Mouse (Mus musculus) kidney, embryonic 14.5 days (tissue): ENCODE measurements around the gene Gsc. TPM values are rescaled to one million over a fixed set of nuclear protein-coding genes. Genes with fewer than 3 reads are reported as not detected.

Experiments
- ATAC-seq: fragments of 200-750 bp; cut with Nextera tagmentation; 2 replicates; pipeline ENCODE4 v1.8.0; 2017; ENCODE audit warnings: moderate number of reproducible peaks, mild to moderate bottlenecking, moderate TSS enrichment, moderate library complexity; ENCODE audit not compliant: low FRiP score, low TSS enrichment
- H3K27ac ChIP-seq: fragments of 300-500 bp; sonication (generic); 2 replicates; pipeline ENCODE4 v1.5.1; 2014; ENCODE audit warnings: low read depth, mild to moderate bottlenecking, low read length, moderate library complexity, mixed read lengths
- H3K27me3 ChIP-seq: fragments of 300-500 bp; sonication (generic); 2 replicates; pipeline ENCODE4 v1.6.1; 2014; ENCODE audit warnings: mild to moderate bottlenecking, low read length; ENCODE audit not compliant: control insufficient read depth, insufficient read depth
- H3K36me3 ChIP-seq: fragments of 300-500 bp; sonication (generic); 2 replicates; pipeline ENCODE4 v1.6.1; 2014; ENCODE audit warnings: low read length, mixed read lengths; ENCODE audit not compliant: control insufficient read depth, insufficient read depth
- H3K4me1 ChIP-seq: fragments of 300-500 bp; sonication (generic); 2 replicates; pipeline ENCODE4 v1.6.1; 2014; ENCODE audit warnings: low read length, mixed read lengths; ENCODE audit not compliant: control insufficient read depth, insufficient read depth
- H3K4me2 ChIP-seq: fragments of 300-500 bp; sonication (generic); replicated peaks from 2 replicates; pipeline ENCODE4 v1.6.1; 2014; ENCODE audit warnings: low read depth, mild to moderate bottlenecking, low read length
- H3K4me3 ChIP-seq: fragments of 300-500 bp; sonication (generic); 2 replicates; pipeline ENCODE4 v1.5.1; 2014; ENCODE audit warnings: mild to moderate bottlenecking, low read length
- H3K9ac ChIP-seq: fragments of 300-500 bp; sonication (generic); 2 replicates; pipeline ENCODE4 v1.6.1; 2014; ENCODE audit warnings: low read depth, mild to moderate bottlenecking, low read length, moderate library complexity
- H3K9me3 ChIP-seq: fragments of 300-500 bp; sonication (generic); 2 replicates; pipeline ENCODE4 v1.6.1; 2016; ENCODE audit warnings: low read length; ENCODE audit not compliant: control insufficient read depth
- WGBS: fragments of 180-500 bp; shearing (Covaris S2); extraction: QIAGEN DNeasy Blood & Tissue Kit; methylation state at CpG from one replicate; pipeline ENCODE4 v1.1.7; 2014; 5-methylcytosine and 5-hydroxymethylcytosine counted together
- polyA plus RNA-seq: library from polyadenylated mRNA; unstranded; fragments of >200 nt; fragmentation: Nextera tagmentation; extraction: Ambion mirVana; gene quantifications from 2 replicates; pipeline ENCODE4 v1.2.1, GENCODE M21; 2014

Gsc gene
- polyA plus RNA-seq, result not detected in 2 replicates

- Histone ChIP-seq H3K36me3 (no peaks in the 10 kb centered on the region), H3K4me1 (peaks cover 18% of the 10 kb centered on the region), H3K4me2 (peak within 1 kb of the TSS; percentile 90), H3K9me3 (no peaks in the 10 kb centered on the region), H3K27me3 (peaks cover 85% of the 10 kb centered on the region), H3K27ac (no peak within 1 kb of the TSS), H3K9ac (peak within 1 kb of the TSS; percentile 53; the same call in 1 of the 2 replicates), H3K4me3 (peak within 1 kb of the TSS; percentile 51)
- WGBS, result under 1% methylated on average over 72 of the region's 97 CpGs
- peak; percentile 43; the same call in 1 of the 2 replicates for ATAC-seq
These were observed at the start of gene Gsc for GRCm38 (mm10) chr12:104472601-104473424. Gsc (minus strand) TSS chr12:104473330.

GRCm38 (mm10) chr12:104519721-104520120 is 46.6 kb upstream of the Gsc start:
- ATAC-seq, result no peak
- H3K4me1 ChIP-seq, result no peaks in the 10 kb centered on the region
- H3K9ac ChIP-seq, result no peak overlapping the region
- H3K36me3 ChIP-seq, result no peaks in the 10 kb centered on the region
- no peak overlapping the region for H3K4me2 ChIP-seq
- H3K27ac ChIP-seq, result no peak overlapping the region
- no peak overlapping the region for H3K4me3 ChIP-seq
- 90% methylated on average over 5 of the region's 5 CpGs for WGBS
- H3K9me3 ChIP-seq, result peaks cover 2% of the 10 kb centered on the region; the same call in 1 of the 2 replicates
- H3K27me3 ChIP-seq, result no peaks in the 10 kb centered on the region

GRCm38 (mm10) chr12:104507911-104508310 is 34.8 kb upstream of the Gsc start:
- no peaks in the 10 kb centered on the region for H3K27me3 ChIP-seq
- no peaks in the 10 kb centered on the region for H3K4me1 ChIP-seq
- no peak overlapping the region for H3K27ac ChIP-seq
- H3K36me3 ChIP-seq, result no peaks in the 10 kb centered on the region
- no peak overlapping the region for H3K4me3 ChIP-seq
- WGBS, result 66% methylated on average over 7 of the region's 7 CpGs
- no peak overlapping the region for H3K4me2 ChIP-seq
- no peaks in the 10 kb centered on the region for H3K9me3 ChIP-seq
- no peak for ATAC-seq
- no peak overlapping the region for H3K9ac ChIP-seq

GRCm38 (mm10) chr12:104492009-104492408 is 18.9 kb upstream of the Gsc start:
- no peak for ATAC-seq
- 56% methylated on average over 6 of the region's 6 CpGs for WGBS
- Histone ChIP-seq H3K36me3 (no peaks in the 10 kb centered on the region), H3K27me3 (no peaks in the 10 kb centered on the region), H3K27ac (no peak overlapping the region), H3K9me3 (no peaks in the 10 kb centered on the region), H3K9ac (no peak overlapping the region), H3K4me2 (no peak overlapping the region), H3K4me3 (no peak overlapping the region), H3K4me1 (no peaks in the 10 kb centered on the region)

GRCm38 (mm10) chr12:104486205-104486604 is 13.1 kb upstream of the Gsc start:
- no peaks in the 10 kb centered on the region for H3K36me3 ChIP-seq
- H3K27ac ChIP-seq, result no peak overlapping the region
- no peak overlapping the region for H3K9ac ChIP-seq
- no peak overlapping the region for H3K4me2 ChIP-seq
- H3K9me3 ChIP-seq, result no peaks in the 10 kb centered on the region
- peaks cover 3% of the 10 kb centered on the region; the same call in 1 of the 2 replicates for H3K27me3 ChIP-seq
- no peaks in the 10 kb centered on the region for H3K4me1 ChIP-seq
- ATAC-seq, result 0 out of 2 replicates have a peak, but pooled peaks have one; percentile 46
- no peak overlapping the region for H3K4me3 ChIP-seq
- WGBS, result 17% methylated on average over 8 of the region's 8 CpGs

GRCm38 (mm10) chr12:104485161-104485560 is 12.0 kb upstream of the Gsc start:
- WGBS, result 24% methylated on average over 3 of the region's 3 CpGs
- Histone ChIP-seq H3K27me3 (peaks cover 7% of the 10 kb centered on the region), H3K9ac (no peak overlapping the region), H3K4me1 (no peaks in the 10 kb centered on the region), H3K36me3 (no peaks in the 10 kb centered on the region), H3K27ac (no peak overlapping the region), H3K4me2 (no peak overlapping the region), H3K9me3 (no peaks in the 10 kb centered on the region), H3K4me3 (no peak overlapping the region)
- no peak for ATAC-seq

- Histone ChIP-seq H3K27me3 (peaks cover 42% of the 10 kb centered on the region), H3K36me3 (no peaks in the 10 kb centered on the region), H3K27ac (no peak overlapping the region), H3K4me1 (no peaks in the 10 kb centered on the region), H3K9me3 (no peaks in the 10 kb centered on the region), H3K4me3 (no peak overlapping the region), H3K9ac (no peak overlapping the region), H3K4me2 (no peak overlapping the region)
- WGBS, result 56% methylated on average over 10 of the region's 10 CpGs
- no peak for ATAC-seq
These were observed 7.9 kb upstream of the Gsc start for GRCm38 (mm10) chr12:104481007-104481406.

- Histone ChIP-seq H3K27ac (no peak overlapping the region), H3K27me3 (peaks cover 69% of the 10 kb centered on the region), H3K9ac (no peak overlapping the region), H3K36me3 (no peaks in the 10 kb centered on the region), H3K4me2 (no peak overlapping the region), H3K4me3 (no peak overlapping the region), H3K9me3 (no peaks in the 10 kb centered on the region), H3K4me1 (0 out of 2 replicates have a peak, but pooled peaks cover 4% of the 10 kb centered on the region)
- ATAC-seq, result no peak
- 3% methylated on average over 4 of the region's 4 CpGs for WGBS
These were observed 5.1 kb upstream of the Gsc start for GRCm38 (mm10) chr12:104478193-104478592.

GRCm38 (mm10) chr12:104477501-104477900 is 4.4 kb upstream of the Gsc start:
- no peaks in the 10 kb centered on the region for H3K9me3 ChIP-seq
- H3K4me2 ChIP-seq, result no peak overlapping the region
- peaks cover 9% of the 10 kb centered on the region; the same call in 1 of the 2 replicates for H3K4me1 ChIP-seq
- no peak overlapping the region for H3K27ac ChIP-seq
- no peak overlapping the region for H3K9ac ChIP-seq
- no peak for ATAC-seq
- H3K4me3 ChIP-seq, result no peak overlapping the region
- H3K27me3 ChIP-seq, result peaks cover 76% of the 10 kb centered on the region
- no peaks in the 10 kb centered on the region for H3K36me3 ChIP-seq
- WGBS, result 5% methylated on average over 7 of the region's 7 CpGs
